Mouse (Mus musculus): Measurements from ENCODE around the gene Fam217a.

DNA sequence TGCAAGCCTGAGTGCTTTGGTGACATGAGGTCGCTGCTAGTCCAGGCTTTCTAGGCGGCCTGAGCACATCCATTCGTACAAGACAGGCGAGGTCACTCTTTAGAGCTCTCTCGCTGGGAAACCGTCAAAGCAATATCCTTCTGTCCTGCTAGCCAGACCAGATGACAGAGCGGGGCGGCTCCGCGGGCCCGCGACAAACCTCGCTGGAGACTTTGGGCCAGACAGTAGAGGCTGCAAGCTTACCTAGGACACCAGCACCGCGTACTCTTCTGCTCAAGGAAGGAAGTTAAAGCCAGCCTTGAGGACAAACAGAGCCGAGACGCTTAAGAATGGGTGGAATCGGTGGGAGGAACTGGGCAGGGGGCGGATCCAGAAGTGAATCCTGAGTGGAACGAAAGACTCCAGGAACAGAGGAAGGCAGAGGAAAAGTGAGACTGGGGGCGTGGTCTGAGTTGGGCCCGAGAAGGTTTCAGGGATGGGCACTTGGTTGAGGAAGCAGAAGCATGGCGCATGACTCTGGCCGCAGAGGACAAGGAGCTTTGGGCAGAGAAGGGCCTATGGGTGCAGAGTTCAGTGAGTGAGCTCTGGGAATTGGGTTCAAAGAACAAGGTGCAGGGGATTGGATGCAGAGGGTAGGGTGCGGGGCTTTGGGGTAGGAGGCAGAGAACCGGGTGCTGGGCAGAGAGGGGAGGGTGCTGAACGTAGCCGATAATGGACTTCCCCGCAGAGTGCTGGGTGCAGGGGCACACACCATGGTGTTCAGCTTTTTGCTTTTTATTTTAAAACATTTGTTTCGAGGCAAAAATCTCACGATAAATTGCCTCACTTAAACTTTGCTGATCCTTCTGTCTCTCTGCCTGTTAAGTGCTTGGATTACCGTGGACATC, 39.6 kb upstream of the Fam217a start, which contains the start of gene Eci3:
- TF ChIP-seq CTCF (IDR thresholded peaks at IDR 0.05) (no peak), EP300 (IDR thresholded peaks at IDR 0.05) (no peak)

Measured in lung, postnatal 0 days (tissue).